Mouse (Mus musculus): ENCODE data around the gene 9130213A22Rik. TPM values are rescaled to one million over a fixed set of nuclear protein-coding genes. Genes with fewer than 3 reads are reported as not detected.

Gene 9130213A22Rik
- polyA plus RNA-seq, 1 experiment from 2014 or later, result 0.29 TPM

GRCm38 (mm10) chr11:69081613-69082012, 40.8 kb downstream of the 9130213A22Rik start:
- Histone ChIP-seq H3K4me1 (peaks cover 23% of the 10 kb centered on the region), H3K27me3 (ENCODE audit: low read depth, poor library complexity, severe bottlenecking) (no peaks in the 10 kb centered on the region), H3K4me3 (no peak overlapping the region), H3K27ac (no peak overlapping the region), H3K9me3 (replicated peaks) (no peaks in the 10 kb centered on the region), H3K36me3 (no peaks in the 10 kb centered on the region)
- no peak for DNase-seq (ENCODE audit: low spot score)
- WGBS, result 88% methylated on average over 7 of the region's 7 CpGs

GRCm38 (mm10) chr11:69080855-69081222, 41.5 kb downstream of the 9130213A22Rik start:
- Histone ChIP-seq H3K36me3 (no peaks in the 10 kb centered on the region), H3K27ac (no peak overlapping the region), H3K27me3 (ENCODE audit: low read depth, poor library complexity, severe bottlenecking) (no peaks in the 10 kb centered on the region), H3K4me3 (no peak overlapping the region), H3K9me3 (replicated peaks) (no peaks in the 10 kb centered on the region), H3K4me1 (peaks cover 19% of the 10 kb centered on the region)
- 91% methylated on average over 8 of the region's 8 CpGs for WGBS
- no peak for DNase-seq (ENCODE audit: low spot score)

GRCm38 (mm10) chr11:69080102-69080854, 42.1 kb downstream of the 9130213A22Rik start:
- H3K27ac ChIP-seq, result no peak overlapping the region
- H3K4me3 ChIP-seq, result no peak overlapping the region
- H3K9me3 ChIP-seq (replicated peaks), result no peaks in the 10 kb centered on the region
- no peak for DNase-seq (ENCODE audit: low spot score)
- 82% methylated on average over 15 of the region's 15 CpGs for WGBS
- no peaks in the 10 kb centered on the region for H3K36me3 ChIP-seq
- H3K27me3 ChIP-seq (ENCODE audit: low read depth, poor library complexity, severe bottlenecking), result no peaks in the 10 kb centered on the region
- peaks cover 19% of the 10 kb centered on the region for H3K4me1 ChIP-seq

- DNase-seq (ENCODE audit: low spot score), result no peak
- WGBS, result 63% methylated on average over 5 of the region's 5 CpGs
Measured at GRCm38 (mm10) chr11:69078805-69079438, 43.5 kb downstream of the 9130213A22Rik start.

GRCm38 (mm10) chr11:69078041-69078440, 44.3 kb downstream of the 9130213A22Rik start:
- H3K27me3 ChIP-seq (ENCODE audit: low read depth, poor library complexity, severe bottlenecking), result no peaks in the 10 kb centered on the region
- no peak for DNase-seq (ENCODE audit: low spot score)

More at GRCm38 (mm10) chr11:69078805-69079438, 43.5 kb downstream of the 9130213A22Rik start:
- Histone ChIP-seq H3K27me3 (ENCODE audit: low read depth, poor library complexity, severe bottlenecking) (no peaks in the 10 kb centered on the region), H3K27ac (no peak overlapping the region), H3K36me3 (no peaks in the 10 kb centered on the region), H3K4me1 (peaks cover 28% of the 10 kb centered on the region), H3K9me3 (replicated peaks) (no peaks in the 10 kb centered on the region), H3K4me3 (no peak overlapping the region)

GRCm38 (mm10) chr11:69077316-69077715, 45.1 kb downstream of the 9130213A22Rik start:
- Histone ChIP-seq H3K36me3 (no peaks in the 10 kb centered on the region), H3K9me3 (replicated peaks) (no peaks in the 10 kb centered on the region), H3K4me3 (no peak overlapping the region), H3K27ac (no peak overlapping the region; the same call in 1 of the 2 replicates), H3K4me1 (peaks cover 41% of the 10 kb centered on the region), H3K27me3 (ENCODE audit: low read depth, poor library complexity, severe bottlenecking) (no peaks in the 10 kb centered on the region)
- WGBS, result 90% methylated on average over 9 of the region's 9 CpGs
- no peak for DNase-seq (ENCODE audit: low spot score)

More at GRCm38 (mm10) chr11:69078041-69078440, 44.3 kb downstream of the 9130213A22Rik start:
- no peaks in the 10 kb centered on the region for H3K36me3 ChIP-seq
- H3K4me3 ChIP-seq, result no peak overlapping the region
- no peaks in the 10 kb centered on the region for H3K9me3 ChIP-seq (replicated peaks)
- peaks cover 33% of the 10 kb centered on the region for H3K4me1 ChIP-seq
- no peak overlapping the region; the same call in 1 of the 2 replicates for H3K27ac ChIP-seq
- 65% methylated on average over 6 of the region's 6 CpGs for WGBS

- no peak for DNase-seq (ENCODE audit: low spot score)
- peaks cover 46% of the 10 kb centered on the region for H3K4me1 ChIP-seq
- WGBS, result 82% methylated on average over 5 of the region's 5 CpGs
- no peaks in the 10 kb centered on the region for H3K9me3 ChIP-seq (replicated peaks)
- H3K27ac ChIP-seq, result no peak overlapping the region
- no peak overlapping the region for H3K4me3 ChIP-seq
- H3K27me3 ChIP-seq (ENCODE audit: low read depth, poor library complexity, severe bottlenecking), result no peaks in the 10 kb centered on the region
- H3K36me3 ChIP-seq, result no peaks in the 10 kb centered on the region
Measured at GRCm38 (mm10) chr11:69076572-69076971, 45.8 kb downstream of the 9130213A22Rik start.

GRCm38 (mm10) chr11:69075764-69076479, 46.5 kb downstream of the 9130213A22Rik start:
- WGBS, result 52% methylated on average over 9 of the region's 9 CpGs
- H3K27me3 ChIP-seq (ENCODE audit: low read depth, poor library complexity, severe bottlenecking), result no peaks in the 10 kb centered on the region
- H3K27ac ChIP-seq, result no peak overlapping the region
- H3K9me3 ChIP-seq (replicated peaks), result no peaks in the 10 kb centered on the region
- no peak overlapping the region for H3K4me3 ChIP-seq
- no peaks in the 10 kb centered on the region for H3K36me3 ChIP-seq
- DNase-seq (ENCODE audit: low spot score), result no peak
- H3K4me1 ChIP-seq, result peaks cover 53% of the 10 kb centered on the region

GRCm38 (mm10) chr11:69074776-69075069, 47.7 kb downstream of the 9130213A22Rik start:
- no peak overlapping the region for H3K4me3 ChIP-seq
- no peak for DNase-seq (ENCODE audit: low spot score)
- H3K4me1 ChIP-seq, result peaks cover 51% of the 10 kb centered on the region
- 65% methylated on average over 2 of the region's 2 CpGs for WGBS
- no peaks in the 10 kb centered on the region for H3K9me3 ChIP-seq (replicated peaks)
- no peaks in the 10 kb centered on the region for H3K36me3 ChIP-seq
- H3K27me3 ChIP-seq (ENCODE audit: low read depth, poor library complexity, severe bottlenecking), result no peaks in the 10 kb centered on the region
- no peak overlapping the region for H3K27ac ChIP-seq

GRCm38 (mm10) chr11:69073951-69074775, 48.2 kb downstream of the 9130213A22Rik start:
- Histone ChIP-seq H3K27me3 (ENCODE audit: low read depth, poor library complexity, severe bottlenecking) (no peaks in the 10 kb centered on the region), H3K36me3 (no peaks in the 10 kb centered on the region), H3K27ac (peak overlapping the region; percentile 46), H3K4me3 (peak overlapping the region; percentile 18; the same call in 1 of the 2 replicates), H3K9me3 (replicated peaks) (no peaks in the 10 kb centered on the region), H3K4me1 (peaks cover 53% of the 10 kb centered on the region)
- WGBS, result 45% methylated on average over 6 of the region's 6 CpGs
- DNase-seq (ENCODE audit: low spot score), result no peak

GRCm38 (mm10) chr11:69073065-69073888, 49.1 kb downstream of the 9130213A22Rik start:
- peak; percentile 81 for DNase-seq (ENCODE audit: low spot score)
- no peaks in the 10 kb centered on the region for H3K9me3 ChIP-seq (replicated peaks)
- no peaks in the 10 kb centered on the region for H3K36me3 ChIP-seq
- H3K27ac ChIP-seq, result peak overlapping the region; percentile 93
- WGBS, result under 1% methylated on average over 14 of the region's 14 CpGs
- no peaks in the 10 kb centered on the region for H3K27me3 ChIP-seq (ENCODE audit: low read depth, poor library complexity, severe bottlenecking)
- H3K4me3 ChIP-seq, result peak overlapping the region; percentile 43
- peaks cover 47% of the 10 kb centered on the region for H3K4me1 ChIP-seq

- 14% methylated on average over 9 of the region's 9 CpGs for WGBS
- Histone ChIP-seq H3K4me1 (peaks cover 41% of the 10 kb centered on the region), H3K36me3 (no peaks in the 10 kb centered on the region), H3K9me3 (replicated peaks) (no peaks in the 10 kb centered on the region), H3K4me3 (peak overlapping the region; percentile 43), H3K27ac (peak overlapping the region; percentile 93), H3K27me3 (ENCODE audit: low read depth, poor library complexity, severe bottlenecking) (no peaks in the 10 kb centered on the region)
- DNase-seq (ENCODE audit: low spot score), result no peak
Measured at GRCm38 (mm10) chr11:69072666-69073064, 49.7 kb downstream of the 9130213A22Rik start.
